Mouse (Mus musculus) left cerebral cortex, adult 2 months (tissue): Measurements from ENCODE around the gene Fbxl5. TPM values are rescaled to one million over a fixed set of nuclear protein-coding genes. Genes with fewer than 3 reads are reported as not detected.

ENCODE experiments used
- DNase-seq, 2 experiments: peaks; one replicate each; pipeline ENCODE4 v3.0.0; 2021 to 2022; ENCODE audit warnings: low spot score in 2 of 2, mixed read lengths in 1 of 2; ENCODE audit errors: extremely low spot score in 1 of 2
- H3K27ac ChIP-seq: fragments of 200-600 bp; 2 replicates; pipeline ENCODE4 v1.8.1; 2022
- H3K4me3 ChIP-seq: fragments of 200-600 bp; 2 replicates; pipeline ENCODE4 v1.8.1; 2022
- CTCF ChIP-seq: fragments of 200-600 bp; IDR thresholded peaks from 2 replicates; pipeline ENCODE4 v1.8.1; 2022; ENCODE audit warnings: antibody characterized with exemption, mild to moderate bottlenecking, moderate library complexity
- intact Hi-C: fragments of 180-260 bp; cut with DNase I; formaldehyde crosslinking; loops from one replicate; pipeline ENCODE4 v1.15.1; 2025
- total RNA-seq, 2 experiments: library from RNA; stranded (reverse); gene quantifications; 2 replicates each; pipeline ENCODE4 v1.2.3; 2021

Gene Fbxl5
- total RNA-seq, 2 experiments from 2014 or later, result 85.3 to 92.2 TPM

- H3K4me3 ChIP-seq, result no peak overlapping the region
- no peak overlapping the region for H3K27ac ChIP-seq
- intact Hi-C loops, result no loop called here
- TF ChIP-seq CTCF, result no peak
- no peak for DNase-seq
These were observed 19.6 kb downstream of the Fbxl5 start for GRCm38 (mm10) chr5:43801798-43802197.

- Histone ChIP-seq H3K4me3 (no peak overlapping the region), H3K27ac (no peak overlapping the region)
- DNase-seq, result no peak
- TF ChIP-seq CTCF, result no peak
- intact Hi-C loops, result no loop called here
These were observed 20.2 kb downstream of the Fbxl5 start for GRCm38 (mm10) chr5:43801253-43801652.

GRCm38 (mm10) chr5:43800700-43801099, 20.7 kb downstream of the Fbxl5 start:
- Histone ChIP-seq H3K27ac (no peak overlapping the region), H3K4me3 (no peak overlapping the region)
- intact Hi-C loops, result no loop called here
- DNase-seq, result no peak
- TF ChIP-seq CTCF, result no peak

GRCm38 (mm10) chr5:43799530-43799929, 21.9 kb downstream of the Fbxl5 start:
- H3K4me3 ChIP-seq, result no peak overlapping the region
- intact Hi-C loops, result no loop called here
- no peak overlapping the region for H3K27ac ChIP-seq
- no peak for TF ChIP-seq CTCF
- DNase-seq, result no peak

- DNase-seq, result no peak
- Histone ChIP-seq H3K27ac (no peak overlapping the region), H3K4me3 (no peak overlapping the region)
- TF ChIP-seq CTCF, result no peak
- intact Hi-C loops, result no loop called here
These were observed 29.1 kb downstream of the Fbxl5 start for GRCm38 (mm10) chr5:43792354-43792753.

- TF ChIP-seq CTCF, result no peak
- Histone ChIP-seq H3K27ac (no peak overlapping the region), H3K4me3 (no peak overlapping the region)
- no peak for DNase-seq
- intact Hi-C loops, result no loop called here
These were observed 33.3 kb downstream of the Fbxl5 start for GRCm38 (mm10) chr5:43787976-43788752.

- no peak for TF ChIP-seq CTCF
- DNase-seq, result no peak
- intact Hi-C loops, result no loop called here
- Histone ChIP-seq H3K27ac (no peak overlapping the region), H3K4me3 (no peak overlapping the region)
These were observed 34.8 kb downstream of the Fbxl5 start for GRCm38 (mm10) chr5:43786607-43787006.

GRCm38 (mm10) chr5:43783996-43784395, 37.4 kb downstream of the Fbxl5 start:
- no peak overlapping the region for H3K27ac ChIP-seq
- TF ChIP-seq CTCF, result no peak
- no peak for DNase-seq
- intact Hi-C loops, result no loop called here
- H3K4me3 ChIP-seq, result no peak overlapping the region

GRCm38 (mm10) chr5:43781977-43782930, 39.2 kb downstream of the Fbxl5 start:
- DNase-seq, result peak; percentile 79 to 82
- H3K27ac ChIP-seq, result peak overlapping the region; percentile 99
- intact Hi-C loops, result no loop called here
- TF ChIP-seq CTCF, result no peak
- H3K4me3 ChIP-seq, result peak overlapping the region; percentile 94

- no peak for DNase-seq
- intact Hi-C loops, result no loop called here
These were observed 39.9 kb downstream of the Fbxl5 start for GRCm38 (mm10) chr5:43781423-43781976.

GRCm38 (mm10) chr5:43778583-43778982, 42.9 kb downstream of the Fbxl5 start:
- intact Hi-C loops, result no loop called here
- no peak for TF ChIP-seq CTCF
- H3K4me3 ChIP-seq, result no peak overlapping the region
- no peak for DNase-seq
- no peak overlapping the region for H3K27ac ChIP-seq

More at GRCm38 (mm10) chr5:43781423-43781976, 39.9 kb downstream of the Fbxl5 start:
- Histone ChIP-seq H3K4me3 (peak overlapping the region; percentile 94), H3K27ac (peak overlapping the region; percentile 93)
- TF ChIP-seq CTCF, result no peak

- DNase-seq, result no peak
- Histone ChIP-seq H3K4me3 (no peak overlapping the region), H3K27ac (no peak overlapping the region; the same call in 1 of the 2 replicates)
- no peak for TF ChIP-seq CTCF
- intact Hi-C loops, result no loop called here
These were observed 44.4 kb downstream of the Fbxl5 start for GRCm38 (mm10) chr5:43776993-43777392.
